ENCODE assay signal across 7 mouse cellular contexts in the genomic region with DNA sequence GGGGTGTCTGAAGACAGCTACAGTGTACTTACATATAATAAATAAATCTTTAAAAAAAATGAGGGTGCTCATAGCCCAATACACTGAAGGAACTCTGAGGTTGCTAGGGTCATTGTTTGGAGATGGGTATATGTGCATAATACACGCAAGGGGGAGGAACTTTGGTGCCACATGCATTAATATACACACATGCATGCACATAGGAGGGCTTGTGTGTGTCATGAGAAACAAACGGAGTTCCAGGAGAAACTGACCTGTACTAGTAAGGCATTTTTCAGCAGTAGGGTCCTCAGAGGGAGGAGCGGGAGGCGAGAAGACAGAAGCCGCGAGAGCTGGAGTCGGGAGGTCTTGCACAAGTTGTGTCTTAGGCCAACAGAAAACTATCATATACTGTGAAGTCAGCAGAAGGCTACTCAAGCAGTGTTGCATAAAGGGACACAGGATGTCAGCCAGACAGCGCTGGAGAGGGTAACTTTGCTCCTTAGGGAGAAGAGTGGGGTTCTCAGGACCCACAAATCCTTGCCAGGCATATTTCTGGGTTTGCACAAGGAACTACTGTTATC. TPM values are rescaled to one million over a fixed set of nuclear protein-coding genes. Genes with fewer than 3 reads are reported as not detected.
DNase-seq lines count a peak whose midpoint lies in the region; ATAC-seq and TF ChIP-seq lines count a peak whose summit lies in the region.

No protein-coding gene starts in this region.

- peak overlapping the region; percentile 36 for H3K4me2 ChIP-seq in hindbrain, embryonic 14.5 days (replicated peaks)

- no peak for TF ChIP-seq POLR2A in bone marrow macrophage, adult 2 months (IDR thresholded peaks at IDR 0.05; ENCODE audit: borderline replicate concordance, low read depth, low read length)

- H3K4me3 ChIP-seq in E14TG2a.4 (replicated peaks; ENCODE audit: low read length) = peak overlapping the region; percentile 37; the same call in 1 of the 2 replicates
- H3K4me3 ChIP-seq in bone marrow macrophage, adult 2 months (ENCODE audit: insufficient read depth, low read length) = peak overlapping the region; percentile 18
- H3K4me3 ChIP-seq in hindbrain, embryonic 14.5 days (replicated peaks; ENCODE audit: low read length) = no peak overlapping the region

- no peak overlapping the region for H3K9ac ChIP-seq in hindbrain, embryonic 14.5 days

- no peaks in the 10 kb centered on the region for H3K9me3 ChIP-seq in E14TG2a.4 (ENCODE audit: low read length)
- H3K9me3 ChIP-seq in hindbrain, embryonic 14.5 days (ENCODE audit: control insufficient read depth, low read length) = no peaks in the 10 kb centered on the region

- ATAC-seq in hindbrain, embryonic 14.5 days (ENCODE audit: low FRiP score) = no peak
- ATAC-seq in megakaryocyte, adult 5-6 weeks (ENCODE audit: poor library complexity, severe bottlenecking) = peak; percentile 20; the same call in 1 of the 2 replicates

- no peak for DNase-seq in hindbrain, embryonic 14.5 days (ENCODE audit: low spot score)
- no peak for DNase-seq in left cerebral cortex, postnatal 10 days (ENCODE audit: extremely low spot score in 1 of 2, low spot score in 2 of 2)
- no peak for DNase-seq in cerebellum, adult 8-10 months
- DNase-seq in right cerebral cortex, postnatal 14 days = no peak

- H3K27ac ChIP-seq in bone marrow macrophage, adult 2 months (ENCODE audit: insufficient read depth, low read depth, low read length) = peak overlapping the region; percentile 10
- no peak overlapping the region for H3K27ac ChIP-seq in hindbrain, embryonic 14.5 days

- no peaks in the 10 kb centered on the region for H3K27me3 ChIP-seq in E14TG2a.4 (ENCODE audit: insufficient read depth, low read length)
- H3K27me3 ChIP-seq in hindbrain, embryonic 14.5 days (ENCODE audit: control insufficient read depth, insufficient read depth, low read length) = no peaks in the 10 kb centered on the region

- no peak for TF ChIP-seq CTCF in E14TG2a.4 (conservative IDR thresholded peaks at IDR 0.05; ENCODE audit: low read length)
- no peak for TF ChIP-seq CTCF in bone marrow macrophage, adult 2 months (IDR thresholded peaks at IDR 0.05; ENCODE audit: low read depth, low read length)

- 67% methylated on average over 8 of the region's 8 CpGs for WGBS in hindbrain, embryonic 14.5 days

- H3K36me3 ChIP-seq in E14TG2a.4 (ENCODE audit: insufficient read depth, low read length) = peaks cover 4% of the 10 kb centered on the region
- H3K36me3 ChIP-seq in hindbrain, embryonic 14.5 days (replicated peaks; ENCODE audit: control insufficient read depth, insufficient read depth) = no peaks in the 10 kb centered on the region

- H3K4me1 ChIP-seq in E14TG2a.4 (replicated peaks; ENCODE audit: low read depth, low read length) = peaks cover 79% of the 10 kb centered on the region
- H3K4me1 ChIP-seq in bone marrow macrophage, adult 2 months (ENCODE audit: control insufficient read depth, insufficient read depth, low read length) = peaks cover 19% of the 10 kb centered on the region
- H3K4me1 ChIP-seq in hindbrain, embryonic 14.5 days (replicated peaks; ENCODE audit: control insufficient read depth, insufficient read depth, low read length) = 0 out of 2 replicates have a peak, but pooled peaks cover 3% of the 10 kb centered on the region

- intact Hi-C loops in left cerebral cortex, postnatal 10 days (cut with DNase I) = no loop called here

RNA-seq across cellular contexts. Expression of a gene that starts 7.5 kb away (rescaled TPM):
- 29.4 and 29.9 TPM in 2 replicates for polyA plus RNA-seq in bone marrow macrophage, adult 2 months (2012; ENCODE audit: insufficient read depth, insufficient read length, missing spikeins)
- 200 and 205 TPM in 2 replicates for polyA plus RNA-seq in hindbrain, embryonic 14.5 days (2014; fragmentation: Nextera tagmentation; extraction: Ambion mirVana)
- total RNA-seq in megakaryocyte, adult 5-6 weeks (2015) = 30.6 and 38.3 TPM in 2 replicates
- total RNA-seq in megakaryocyte, adult 5-6 weeks (2017) = 29.4 and 30.4 TPM in 2 replicates
- total RNA-seq in left cerebral cortex, postnatal 10 days (2021) = 100 to 1,000 TPM; 116 to 127 TPM

RNA-seq across cellular contexts. Expression of a gene that starts 34.6 kb away (rescaled TPM):
- not detected in 2 replicates for polyA plus RNA-seq in bone marrow macrophage, adult 2 months (2012; ENCODE audit: insufficient read depth, insufficient read length, missing spikeins)
- 0.81 and 0.96 TPM in 2 replicates for polyA plus RNA-seq in hindbrain, embryonic 14.5 days (2014; fragmentation: Nextera tagmentation; extraction: Ambion mirVana)
- total RNA-seq in megakaryocyte, adult 5-6 weeks (2015) = not detected in 2 replicates
- not detected in 2 replicates for total RNA-seq in megakaryocyte, adult 5-6 weeks (2017)
- 100 to 1,000 TPM; 132 to 134 TPM for total RNA-seq in left cerebral cortex, postnatal 10 days (2021)

RNA-seq across cellular contexts. Expression of a gene that starts 35.6 kb away (rescaled TPM):
- polyA plus RNA-seq in bone marrow macrophage, adult 2 months (2012; ENCODE audit: insufficient read depth, insufficient read length, missing spikeins) = 11.0 and 16.2 TPM in 2 replicates
- 84.7 and 89.6 TPM in 2 replicates for polyA plus RNA-seq in hindbrain, embryonic 14.5 days (2014; fragmentation: Nextera tagmentation; extraction: Ambion mirVana)
- 0.27 and 0.89 TPM in 2 replicates for total RNA-seq in megakaryocyte, adult 5-6 weeks (2015)
- 0.12 and 1.1 TPM in 2 replicates for total RNA-seq in megakaryocyte, adult 5-6 weeks (2017)
- 100 to 1,000 TPM; 101 to 105 TPM for total RNA-seq in left cerebral cortex, postnatal 10 days (2021)

RNA-seq across cellular contexts. Expression of a gene that starts 36.4 kb away (rescaled TPM):
- not detected in 2 replicates for polyA plus RNA-seq in bone marrow macrophage, adult 2 months (2012; ENCODE audit: insufficient read depth, insufficient read length, missing spikeins)
- polyA plus RNA-seq in hindbrain, embryonic 14.5 days (2014; fragmentation: Nextera tagmentation; extraction: Ambion mirVana) = 0.39 and 0.81 TPM in 2 replicates
- not detected in 2 replicates for total RNA-seq in megakaryocyte, adult 5-6 weeks (2015)
- not detected in 2 replicates for total RNA-seq in megakaryocyte, adult 5-6 weeks (2017)
- total RNA-seq in left cerebral cortex, postnatal 10 days (2021) = 1 to 10 TPM; 1.4 to 1.5 TPM

Comparison
In these comparisons a context has a peak if more than half of its experiments do, and no peak if none do; other contexts are left out.
1. RNA of a gene that starts 34.6 kb away (total RNA-seq): 132 to 134 TPM in left cerebral cortex, postnatal 10 days; not detected in megakaryocyte, adult 5-6 weeks; every median in the first group is over 100 times any median in the second.
2. RNA of a gene that starts 35.6 kb away (total RNA-seq): 101 to 105 TPM in left cerebral cortex, postnatal 10 days; 0.12 to 1.1 TPM in megakaryocyte, adult 5-6 weeks; every median in the first group is over 10 times any median in the second.